In genomic region chr7:101998194-101998927, GRCm38 (mm10) we compare ENCODE assay signal across 8 mouse cellular contexts. TPM values are rescaled to one million over a fixed set of nuclear protein-coding genes. Genes with fewer than 3 reads are reported as not detected.
DNase-seq lines count a peak whose midpoint lies in the region; ATAC-seq and TF ChIP-seq lines count a peak whose summit lies in the region.

No protein-coding gene starts in this region.

- no peaks in the 10 kb centered on the region for H3K9me3 ChIP-seq in heart, embryonic 13.5 days
- no peaks in the 10 kb centered on the region for H3K9me3 ChIP-seq in liver, embryonic 15.5 days (replicated peaks)
- H3K9me3 ChIP-seq in neural tube, embryonic 15.5 days (replicated peaks), result no peaks in the 10 kb centered on the region

- WGBS in heart, embryonic 13.5 days, result 55% methylated on average over 14 of the region's 14 CpGs
- 69% methylated on average over 14 of the region's 14 CpGs for WGBS in liver, embryonic 15.5 days (ENCODE audit: insufficient replicate concordance)
- WGBS in neural tube, embryonic 15.5 days, result 66% methylated on average over 14 of the region's 14 CpGs

- H3K9ac ChIP-seq in heart, embryonic 13.5 days, result no peak overlapping the region
- H3K9ac ChIP-seq in liver, embryonic 15.5 days, result no peak overlapping the region
- H3K9ac ChIP-seq in neural tube, embryonic 15.5 days (replicated peaks), result no peak overlapping the region

- ATAC-seq in erythroblast, adult 5-6 weeks (replicated peaks; ENCODE audit: low FRiP score, poor library complexity, severe bottlenecking), result peak; percentile 76
- ATAC-seq in heart, embryonic 13.5 days (ENCODE audit: extremely low read depth, insufficient number of reproducible peaks, low FRiP score, low TSS enrichment), result no peak
- ATAC-seq in liver, embryonic 15.5 days (ENCODE audit: insufficient read depth), result 0 out of 2 replicates have a peak, but pooled peaks have one; percentile 49
- ATAC-seq in neural tube, embryonic 15.5 days (ENCODE audit: low FRiP score), result peak; percentile 63

- no peaks in the 10 kb centered on the region for H3K4me1 ChIP-seq in heart, embryonic 13.5 days
- H3K4me1 ChIP-seq in liver, embryonic 15.5 days (replicated peaks), result peaks cover 7% of the 10 kb centered on the region
- H3K4me1 ChIP-seq in neural tube, embryonic 15.5 days, result peaks cover 14% of the 10 kb centered on the region; the same call in 1 of the 2 replicates
- no peaks in the 10 kb centered on the region for H3K4me1 ChIP-seq in testis, adult 2 months (ENCODE audit: control insufficient read depth, insufficient read depth, low read length)

- TF ChIP-seq CTCF in testis, adult 2 months (IDR thresholded peaks at IDR 0.05; ENCODE audit: control insufficient read depth, insufficient read depth, insufficient replicate concordance, low read depth, low read length), result peak; percentile 85

- no peaks in the 10 kb centered on the region for H3K27me3 ChIP-seq in heart, embryonic 13.5 days (replicated peaks)
- no peaks in the 10 kb centered on the region for H3K27me3 ChIP-seq in liver, embryonic 15.5 days
- H3K27me3 ChIP-seq in neural tube, embryonic 15.5 days (replicated peaks), result no peaks in the 10 kb centered on the region
- H3K27me3 ChIP-seq in testis, adult 2 months (ENCODE audit: control insufficient read depth, insufficient read depth, low read length), result no peaks in the 10 kb centered on the region

- H3K4me2 ChIP-seq in heart, embryonic 13.5 days, result no peak overlapping the region
- no peak overlapping the region for H3K4me2 ChIP-seq in liver, embryonic 15.5 days
- no peak overlapping the region for H3K4me2 ChIP-seq in neural tube, embryonic 15.5 days

- H3K4me3 ChIP-seq in heart, embryonic 13.5 days, result no peak overlapping the region
- no peak overlapping the region for H3K4me3 ChIP-seq in liver, embryonic 15.5 days (replicated peaks)
- H3K4me3 ChIP-seq in neural tube, embryonic 15.5 days (replicated peaks), result no peak overlapping the region
- no peak overlapping the region for H3K4me3 ChIP-seq in testis, adult 2 months (ENCODE audit: control insufficient read depth, low read depth, low read length)

- TF ChIP-seq POLR2A in testis, adult 2 months (IDR thresholded peaks at IDR 0.05; ENCODE audit: control insufficient read depth, low read depth, low read length), result no peak

- peak; percentile 84 for DNase-seq in CD4-positive, CD25-positive, alpha-beta regulatory T cell, adult 2 months (ENCODE audit: low read depth, low spot score)
- peak; percentile 95 for DNase-seq in brain, adult 2 months (ENCODE audit: low read depth, low spot score)
- peak; percentile 85 to 95 for DNase-seq in kidney, postnatal 36 days

- H3K36me3 ChIP-seq in heart, embryonic 13.5 days, result peaks cover 100% of the 10 kb centered on the region
- H3K36me3 ChIP-seq in liver, embryonic 15.5 days (replicated peaks), result peaks cover 100% of the 10 kb centered on the region
- H3K36me3 ChIP-seq in neural tube, embryonic 15.5 days, result peaks cover 96% of the 10 kb centered on the region
- H3K36me3 ChIP-seq in testis, adult 2 months (ENCODE audit: control insufficient read depth, insufficient read depth, low read length), result no peaks in the 10 kb centered on the region; the same call in none of the 2 replicates

- H3K27ac ChIP-seq in heart, embryonic 13.5 days (replicated peaks), result peak overlapping the region; percentile 39; the same call in 1 of the 2 replicates
- H3K27ac ChIP-seq in liver, embryonic 15.5 days (replicated peaks), result no peak overlapping the region
- H3K27ac ChIP-seq in neural tube, embryonic 15.5 days (replicated peaks), result 0 out of 2 replicates have a peak overlapping the region, but pooled peaks have one; percentile 39
- no peak overlapping the region for H3K27ac ChIP-seq in testis, adult 2 months (ENCODE audit: control insufficient read depth, insufficient read depth, low read depth, low read length)

RNA-seq across cellular contexts. Expression of gene Il18bp, which starts 20.1 kb away (rescaled TPM):
- total RNA-seq in erythroblast, adult 5-6 weeks (2015; ENCODE audit: low replicate concordance), result 7.7 TPM in 1 of 2 replicates, not detected in the other
- 5.4 and 9.0 TPM in 2 replicates for total RNA-seq in erythroblast, adult 5-6 weeks (2017; ENCODE audit: low replicate concordance)
- polyA plus RNA-seq in heart, embryonic 13.5 days (2015; fragmentation: Nextera tagmentation; extraction: Ambion mirVana), result 1.5 and 1.9 TPM in 2 replicates
- polyA plus RNA-seq in liver, embryonic 15.5 days (2015; fragmentation: Nextera tagmentation; extraction: Ambion mirVana), result 22.9 and 31.8 TPM in 2 replicates
- polyA plus RNA-seq in neural tube, embryonic 15.5 days (2015; fragmentation: Nextera tagmentation; extraction: Ambion mirVana), result 3.8 and 5.1 TPM in 2 replicates
- polyA plus RNA-seq in testis, adult 2 months (2012; rRNA removed), result 3.3 and 4.2 TPM in 2 replicates

Comparison
In these comparisons a context has a peak if more than half of its experiments do, and no peak if none do; other contexts are left out.
1. H3K27ac ChIP-seq: peak in heart, embryonic 13.5 days (single experiment) and neural tube, embryonic 15.5 days (single experiment); none in liver, embryonic 15.5 days (single experiment) and testis, adult 2 months (single experiment).
2. Peak in every context shown above with its lines, with median percentiles within 50 percentile points of each other: DNase-seq.